Mouse (Mus musculus) cerebellum, postnatal 36 days (tissue): ENCODE results near the gene Prl2a1.
"Not testable (repeated sequence)": the region's sequence is repeated elsewhere in the genome, so short reads cannot be mapped to it uniquely, and the experiment has no call there.

Source experiments
- DNase-seq, 2 experiments: peaks; one replicate each; pipeline ENCODE4 v3.0.0; 2021 to 2022; ENCODE audit warnings: mixed read lengths in 2 of 2

Gene Prl2a1

GRCm38 (mm10) chr13:27801354-27801753 is at the start of gene Prl2a1:
Gene Prl2a1 (plus strand): TSS chr13:27801654.
- DNase-seq, result no peak

GRCm38 (mm10) chr13:27780704-27781103 is 20.8 kb upstream of the Prl2a1 start, which contains the start of gene Prl7c1:
Gene Prl7c1 (minus strand): TSS chr13:27780804.
- not testable (repeated sequence) for DNase-seq

GRCm38 (mm10) chr13:27799303-27799702 is 2.2 kb upstream of the Prl2a1 start:
- no peak for DNase-seq

DNA sequence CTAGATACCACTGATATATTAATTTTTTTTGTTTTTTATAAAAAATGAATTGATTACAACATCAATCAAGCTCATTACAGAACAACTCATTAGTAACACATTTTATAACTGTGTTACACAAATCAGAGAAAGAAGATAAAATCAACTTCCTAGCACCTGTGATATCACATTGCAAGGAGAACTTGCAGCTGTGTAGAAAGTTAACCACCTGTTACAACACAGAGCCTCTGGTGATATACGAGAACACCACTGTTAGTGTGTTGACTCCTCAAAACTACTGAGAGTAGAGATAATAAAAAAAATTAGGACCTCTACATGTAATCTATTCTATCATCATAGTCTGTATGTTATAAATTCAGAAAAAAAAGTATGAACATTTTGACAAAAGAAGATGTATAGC is 1.3 kb downstream of the Prl2a1 start:
- DNase-seq, result no peak

DNA sequence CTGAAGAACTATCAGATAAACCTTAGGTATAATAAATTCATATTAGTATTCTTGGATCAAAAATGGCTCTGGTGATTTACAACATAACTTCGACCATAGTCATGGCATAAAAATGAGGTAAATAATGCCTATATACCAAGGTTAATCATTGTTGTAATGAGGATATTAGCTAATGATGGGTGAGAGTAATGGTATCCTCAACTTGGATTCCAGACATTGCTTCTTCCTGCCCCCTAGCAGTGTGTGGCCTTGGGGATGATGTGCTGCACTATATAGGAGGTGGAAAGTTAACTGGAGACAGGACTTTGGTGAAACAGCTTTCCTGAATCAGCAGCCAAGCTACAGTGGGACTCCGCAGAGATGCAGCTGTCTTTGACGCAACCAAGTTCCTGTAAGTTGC is 47.6 kb downstream of the Prl2a1 start, which contains the start of gene Prl2c1:
TSS of gene Prl2c1 (plus strand) at position 301 of the 400 bp plus-strand sequence.
- no peak for DNase-seq
